Mouse (Mus musculus): ENCODE measurements at regions not wholly inside any gene's neighbourhood (a gene's known extent, or its start where the extent isn't known, plus 50 kb on each side); places are given as distances from the start of the nearest gene placed in this dataset.

GRCm38 (mm10) chr12:60820979-60821378 is 702.0 kb upstream of the Lrfn5 start:
- DNase-seq (ENCODE audit: low spot score in 2 of 2), result peak in 1 of 2 experiments; percentile 14
